Mouse (Mus musculus): ENCODE results near the gene Mical3. TPM values are rescaled to one million over a fixed set of nuclear protein-coding genes. Genes with fewer than 3 reads are reported as not detected.
A peak's percentile ranks its signal among the peaks of the same experiment; 100 is the strongest.

The Mical3 gene
- polyA plus RNA-seq, 1 experiment from 2014 or later: 33.8 TPM

- H3K4me1 ChIP-seq (replicated peaks): no peaks in the 10 kb centered on the region
- peaks cover 95% of the 10 kb centered on the region for H3K36me3 ChIP-seq
- ATAC-seq (ENCODE audit: low FRiP score): no peak
- no peak overlapping the region for H3K4me2 ChIP-seq
- no peak overlapping the region for H3K9ac ChIP-seq
- no peak overlapping the region for H3K27ac ChIP-seq
- no peaks in the 10 kb centered on the region for H3K27me3 ChIP-seq
- no peak overlapping the region for H3K4me3 ChIP-seq
- H3K9me3 ChIP-seq: no peaks in the 10 kb centered on the region
- 86% methylated on average over 8 of the region's 8 CpGs for WGBS
These were observed 176.6 kb downstream of the Mical3 start for GRCm38 (mm10) chr6:120954241-120954640.

GRCm38 (mm10) chr6:120952475-120952874 lies 178.3 kb downstream of the Mical3 start:
- 95% methylated on average over 6 of the region's 6 CpGs for WGBS
- H3K36me3 ChIP-seq: peaks cover 95% of the 10 kb centered on the region
- ATAC-seq (ENCODE audit: low FRiP score): no peak

GRCm38 (mm10) chr6:120951311-120951710 lies 179.5 kb downstream of the Mical3 start:
- no peak overlapping the region for H3K4me2 ChIP-seq
- H3K36me3 ChIP-seq: peaks cover 95% of the 10 kb centered on the region
- no peak for ATAC-seq (ENCODE audit: low FRiP score)
- no peak overlapping the region for H3K4me3 ChIP-seq
- no peak overlapping the region for H3K27ac ChIP-seq
- 94% methylated on average over 6 of the region's 6 CpGs for WGBS
- no peaks in the 10 kb centered on the region for H3K27me3 ChIP-seq
- no peaks in the 10 kb centered on the region for H3K9me3 ChIP-seq
- H3K9ac ChIP-seq: no peak overlapping the region
- H3K4me1 ChIP-seq (replicated peaks): no peaks in the 10 kb centered on the region

More at GRCm38 (mm10) chr6:120952475-120952874, 178.3 kb downstream of the Mical3 start:
- Histone ChIP-seq H3K4me2 (no peak overlapping the region), H3K9me3 (no peaks in the 10 kb centered on the region), H3K27ac (no peak overlapping the region), H3K4me3 (no peak overlapping the region), H3K27me3 (no peaks in the 10 kb centered on the region), H3K4me1 (replicated peaks) (no peaks in the 10 kb centered on the region), H3K9ac (no peak overlapping the region)

DNA sequence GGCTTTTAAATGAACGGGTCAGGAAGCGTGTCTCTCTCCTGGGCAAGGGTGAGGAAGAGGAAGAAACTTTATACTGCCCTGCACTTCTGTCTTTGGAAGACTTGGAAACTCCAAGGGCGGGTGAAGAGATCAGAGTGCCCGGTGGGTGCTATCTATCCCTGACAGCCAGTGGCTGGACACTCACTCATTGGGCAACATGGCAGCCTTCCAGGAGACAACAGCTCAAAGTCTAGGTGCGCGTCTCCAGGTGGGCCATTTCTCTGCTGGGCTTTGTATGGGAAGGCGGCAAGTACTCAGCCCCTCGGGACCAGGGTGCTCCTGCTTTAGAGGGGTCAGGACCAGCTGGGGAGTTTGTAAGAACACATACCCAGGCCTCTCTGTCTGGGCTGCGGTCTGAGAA lies 185.3 kb downstream of the Mical3 start:
- Histone ChIP-seq H3K36me3 (peaks cover 73% of the 10 kb centered on the region), H3K27me3 (no peaks in the 10 kb centered on the region), H3K4me3 (no peak overlapping the region), H3K4me2 (no peak overlapping the region), H3K9me3 (no peaks in the 10 kb centered on the region), H3K4me1 (replicated peaks) (no peaks in the 10 kb centered on the region), H3K27ac (no peak overlapping the region), H3K9ac (no peak overlapping the region)
- no peak for ATAC-seq (ENCODE audit: low FRiP score)
- WGBS: 98% methylated on average over 9 of the region's 9 CpGs

DNA sequence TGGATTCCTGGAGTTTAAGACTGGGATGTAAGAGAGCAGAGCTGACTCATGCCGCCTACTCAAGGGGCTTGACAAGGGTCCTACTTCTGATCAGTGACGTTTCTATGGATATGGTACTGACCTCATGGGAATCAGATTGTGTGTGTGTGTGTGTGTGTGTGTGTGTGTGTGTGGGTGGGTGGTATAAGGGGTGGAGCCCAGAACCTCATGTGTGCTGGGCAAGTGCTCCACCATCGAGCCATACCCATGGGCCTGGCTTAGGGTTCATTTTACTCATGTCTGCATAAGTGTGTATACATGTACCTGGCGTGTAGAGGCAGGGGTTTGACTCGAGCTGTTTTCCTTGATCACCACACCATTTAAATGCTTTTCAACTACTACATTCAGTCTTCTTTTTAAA lies 186.8 kb downstream of the Mical3 start:
- no peak for ATAC-seq (ENCODE audit: low FRiP score)
- Histone ChIP-seq H3K9ac (no peak overlapping the region), H3K4me1 (replicated peaks) (no peaks in the 10 kb centered on the region), H3K9me3 (no peaks in the 10 kb centered on the region), H3K4me2 (no peak overlapping the region), H3K27ac (no peak overlapping the region), H3K36me3 (peaks cover 59% of the 10 kb centered on the region), H3K27me3 (no peaks in the 10 kb centered on the region), H3K4me3 (no peak overlapping the region)
- WGBS: 78% methylated on average over 5 of the region's 5 CpGs

DNA sequence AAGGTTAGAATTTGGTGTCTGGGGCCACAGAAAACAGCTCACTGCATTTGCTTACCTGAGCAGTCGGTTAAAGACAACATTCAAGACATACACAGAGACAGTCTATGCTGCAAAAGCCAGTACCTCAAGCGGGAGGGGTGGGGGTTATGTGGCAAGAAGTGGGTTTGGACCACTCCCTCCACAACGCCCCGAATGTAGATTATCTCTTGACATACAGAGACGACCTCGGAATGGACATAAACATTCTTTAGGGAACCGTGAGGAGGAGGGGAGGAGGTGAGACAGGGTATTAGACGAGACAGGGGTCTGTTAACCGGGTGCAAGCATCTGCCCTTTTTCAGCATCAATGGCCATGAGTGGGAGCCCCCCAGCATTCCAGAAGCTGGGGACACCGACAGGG lies 187.2 kb downstream of the Mical3 start:
- Histone ChIP-seq H3K9ac (no peak overlapping the region), H3K9me3 (no peaks in the 10 kb centered on the region), H3K27me3 (no peaks in the 10 kb centered on the region), H3K27ac (no peak overlapping the region), H3K4me3 (no peak overlapping the region), H3K4me2 (no peak overlapping the region), H3K4me1 (replicated peaks) (no peaks in the 10 kb centered on the region), H3K36me3 (peaks cover 55% of the 10 kb centered on the region)
- 87% methylated on average over 10 of the region's 10 CpGs for WGBS
- no peak for ATAC-seq (ENCODE audit: low FRiP score)

DNA sequence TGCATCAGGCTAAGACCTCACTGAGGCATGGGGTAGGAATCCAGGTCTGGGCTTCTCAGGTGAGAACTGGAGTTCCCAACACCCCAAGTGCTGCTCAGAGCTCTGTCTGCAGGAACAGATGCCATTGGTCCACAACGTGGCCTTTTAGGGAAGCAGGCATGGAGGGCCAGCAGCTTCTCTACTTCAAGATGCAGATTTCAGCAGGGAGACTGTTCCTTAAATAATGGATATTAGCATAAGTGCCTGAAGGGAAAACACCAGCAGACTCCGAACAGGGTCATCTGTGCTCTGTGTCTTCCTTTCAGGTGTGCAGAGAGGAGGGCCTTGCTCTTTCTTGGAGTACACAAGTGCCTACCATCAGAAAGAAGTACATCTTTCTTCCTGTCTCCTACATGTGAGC lies 187.7 kb downstream of the Mical3 start:
- H3K4me1 ChIP-seq (replicated peaks): no peaks in the 10 kb centered on the region
- ATAC-seq (ENCODE audit: low FRiP score): no peak
- H3K9ac ChIP-seq: no peak overlapping the region
- peaks cover 50% of the 10 kb centered on the region for H3K36me3 ChIP-seq
- H3K4me2 ChIP-seq: no peak overlapping the region
- no peak overlapping the region for H3K27ac ChIP-seq
- H3K9me3 ChIP-seq: no peaks in the 10 kb centered on the region
- H3K27me3 ChIP-seq: no peaks in the 10 kb centered on the region
- H3K4me3 ChIP-seq: no peak overlapping the region
- WGBS: 74% methylated on average over 2 of the region's 2 CpGs

DNA sequence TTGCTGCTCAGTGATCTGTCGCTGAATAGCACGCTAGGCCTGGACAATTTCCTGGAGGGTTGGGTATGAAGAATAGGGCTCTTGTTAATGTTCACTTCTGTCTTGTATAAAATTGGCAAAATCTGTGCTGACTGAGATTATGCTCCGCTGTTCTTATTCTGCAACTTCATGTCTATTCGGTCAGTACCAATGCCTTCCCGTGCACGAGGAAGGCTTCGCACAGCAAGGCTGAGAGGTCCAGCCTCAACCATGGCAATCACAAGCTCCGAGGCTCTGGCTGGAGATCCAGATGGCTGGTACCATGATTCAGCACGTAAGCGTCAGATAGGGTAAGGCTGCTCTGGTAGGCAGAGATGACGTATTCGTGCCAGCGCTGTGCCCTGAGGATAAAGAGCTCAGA lies 189.2 kb downstream of the Mical3 start:
- Histone ChIP-seq H3K4me2 (no peak overlapping the region), H3K9ac (no peak overlapping the region), H3K36me3 (peaks cover 39% of the 10 kb centered on the region), H3K4me1 (replicated peaks) (no peaks in the 10 kb centered on the region), H3K9me3 (no peaks in the 10 kb centered on the region), H3K4me3 (no peak overlapping the region), H3K27me3 (no peaks in the 10 kb centered on the region), H3K27ac (no peak overlapping the region)
- ATAC-seq (ENCODE audit: low FRiP score): no peak
- WGBS: 95% methylated on average over 13 of the region's 13 CpGs

GRCm38 (mm10) chr6:120941084-120941481 lies 189.7 kb downstream of the Mical3 start:
- Histone ChIP-seq H3K27me3 (no peaks in the 10 kb centered on the region), H3K4me3 (no peak overlapping the region), H3K9me3 (no peaks in the 10 kb centered on the region), H3K36me3 (peaks cover 35% of the 10 kb centered on the region), H3K9ac (0 out of 2 replicates have a peak overlapping the region, but pooled peaks have one; percentile 8), H3K4me2 (no peak overlapping the region), H3K4me1 (replicated peaks) (no peaks in the 10 kb centered on the region), H3K27ac (no peak overlapping the region)
- no peak for ATAC-seq (ENCODE audit: low FRiP score)
- 82% methylated on average over 7 of the region's 7 CpGs for WGBS

DNA sequence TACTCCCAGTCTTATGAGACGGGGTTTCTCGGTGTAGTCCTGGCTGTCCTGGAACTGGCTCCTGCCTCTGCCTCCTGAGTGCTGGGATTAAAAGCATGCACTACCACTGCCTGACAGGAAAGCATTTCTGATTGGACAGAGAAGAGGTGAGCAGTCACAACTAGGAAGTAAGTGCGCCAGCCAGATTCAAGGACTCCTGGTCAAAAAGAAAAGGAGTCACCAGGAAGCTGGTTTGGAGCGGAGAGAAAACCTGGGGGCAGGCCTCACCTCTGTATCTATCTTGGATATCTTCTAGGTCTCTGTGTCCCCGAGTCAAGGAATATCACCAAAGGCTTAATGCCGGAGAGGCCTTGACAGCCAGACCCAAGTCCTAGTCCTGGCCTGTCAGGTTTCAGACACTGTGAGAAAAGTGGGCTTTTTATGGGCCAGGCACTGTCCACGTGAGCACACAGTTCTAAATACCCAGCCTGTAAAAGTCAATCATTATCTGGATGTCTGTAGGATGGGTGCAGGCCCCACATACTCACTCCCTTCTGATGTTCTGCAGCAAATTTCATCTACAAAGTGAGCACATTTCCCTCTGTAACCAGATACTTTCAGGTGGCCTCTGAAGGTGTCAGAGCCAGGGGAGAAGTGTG lies 190.2 kb downstream of the Mical3 start:
- H3K9me3 ChIP-seq: no peaks in the 10 kb centered on the region
- H3K36me3 ChIP-seq: peaks cover 35% of the 10 kb centered on the region
- 89% methylated on average over 7 of the region's 7 CpGs for WGBS
- H3K4me1 ChIP-seq (replicated peaks): no peaks in the 10 kb centered on the region
- H3K4me3 ChIP-seq: no peak overlapping the region
- H3K9ac ChIP-seq: peak overlapping the region; percentile 8; the same call in 1 of the 2 replicates
- H3K4me2 ChIP-seq: no peak overlapping the region
- no peak overlapping the region for H3K27ac ChIP-seq
- H3K27me3 ChIP-seq: no peaks in the 10 kb centered on the region
- ATAC-seq (ENCODE audit: low FRiP score): no peak

GRCm38 (mm10) chr6:120939783-120940182 lies 191.0 kb downstream of the Mical3 start:
- H3K27ac ChIP-seq: no peak overlapping the region
- H3K27me3 ChIP-seq: no peaks in the 10 kb centered on the region
- no peak for ATAC-seq (ENCODE audit: low FRiP score)
- no peaks in the 10 kb centered on the region for H3K4me1 ChIP-seq (replicated peaks)
- no peak overlapping the region for H3K4me2 ChIP-seq
- WGBS: 83% methylated on average over 3 of the region's 3 CpGs
- H3K36me3 ChIP-seq: peaks cover 39% of the 10 kb centered on the region
- H3K9ac ChIP-seq: no peak overlapping the region
- H3K9me3 ChIP-seq: no peaks in the 10 kb centered on the region
- no peak overlapping the region for H3K4me3 ChIP-seq

- peaks cover 43% of the 10 kb centered on the region for H3K36me3 ChIP-seq
- no peak overlapping the region for H3K4me2 ChIP-seq
- no peaks in the 10 kb centered on the region for H3K4me1 ChIP-seq (replicated peaks)
- no peak overlapping the region for H3K4me3 ChIP-seq
- no peak for ATAC-seq (ENCODE audit: low FRiP score)
- no peaks in the 10 kb centered on the region for H3K9me3 ChIP-seq
- no peaks in the 10 kb centered on the region for H3K27me3 ChIP-seq
- WGBS: 93% methylated on average over 12 of the region's 12 CpGs
- H3K27ac ChIP-seq: no peak overlapping the region
- H3K9ac ChIP-seq: no peak overlapping the region
These were observed 191.9 kb downstream of the Mical3 start for GRCm38 (mm10) chr6:120938763-120939450.
